ENCODE assay signal across 7 mouse cellular contexts in genomic region chr17:35919060-35919715, GRCm38 (mm10). TPM values are rescaled to one million over a fixed set of nuclear protein-coding genes. Genes with fewer than 3 reads are reported as not detected.
DNase-seq lines count a peak whose midpoint lies in the region; ATAC-seq lines count a peak whose summit lies in the region.

No protein-coding gene starts in this region.

- peak overlapping the region; percentile 97 for H3K4me2 ChIP-seq in embryonic facial prominence, embryonic 11.5 days (ENCODE audit: low read depth, low read length)
- H3K4me2 ChIP-seq in limb, embryonic 11.5 days (ENCODE audit: low read depth, severe bottlenecking): peak overlapping the region; percentile 69
- peak overlapping the region; percentile 65 for H3K4me2 ChIP-seq in midbrain, embryonic 14.5 days (ENCODE audit: low read length)

- peak overlapping the region; percentile 83 for H3K9ac ChIP-seq in embryonic facial prominence, embryonic 11.5 days (replicated peaks; ENCODE audit: low read length)
- H3K9ac ChIP-seq in limb, embryonic 11.5 days (ENCODE audit: low read length): peak overlapping the region; percentile 98
- H3K9ac ChIP-seq in midbrain, embryonic 14.5 days (replicated peaks; ENCODE audit: low read length): peak overlapping the region; percentile 99

- H3K36me3 ChIP-seq in embryonic facial prominence, embryonic 11.5 days (replicated peaks; ENCODE audit: control insufficient read depth, insufficient read depth, low read depth, low read length): peaks cover 5% of the 10 kb centered on the region; the same call in 1 of the 2 replicates
- H3K36me3 ChIP-seq in limb, embryonic 11.5 days (ENCODE audit: control insufficient read depth, insufficient read depth, low read length): peaks cover 3% of the 10 kb centered on the region; the same call in 1 of the 2 replicates
- peaks cover 11% of the 10 kb centered on the region for H3K36me3 ChIP-seq in midbrain, embryonic 14.5 days (ENCODE audit: control insufficient read depth, insufficient read depth, low read length)

- H3K4me1 ChIP-seq in embryonic facial prominence, embryonic 11.5 days (ENCODE audit: control insufficient read depth, insufficient read depth, low read length): no peaks in the 10 kb centered on the region; the same call in 1 of the 2 replicates
- peaks cover 8% of the 10 kb centered on the region; the same call in 1 of the 2 replicates for H3K4me1 ChIP-seq in limb, embryonic 11.5 days (ENCODE audit: control insufficient read depth, insufficient read depth, low read length)
- H3K4me1 ChIP-seq in midbrain, embryonic 14.5 days (ENCODE audit: control insufficient read depth, insufficient read depth, low read length): peaks cover 34% of the 10 kb centered on the region

- peak overlapping the region; percentile 95; the same call in 1 of the 2 replicates for H3K27ac ChIP-seq in embryonic facial prominence, embryonic 11.5 days (replicated peaks; ENCODE audit: low read depth, low read length)
- peak overlapping the region; percentile 80 for H3K27ac ChIP-seq in limb, embryonic 11.5 days (replicated peaks; ENCODE audit: low read depth, low read length)
- H3K27ac ChIP-seq in midbrain, embryonic 14.5 days (replicated peaks; ENCODE audit: low read depth, low read length): peak overlapping the region; percentile 92

- 16% methylated on average over 7 of the region's 7 CpGs for WGBS in embryonic facial prominence, embryonic 11.5 days
- 18% methylated on average over 7 of the region's 7 CpGs for WGBS in limb, embryonic 11.5 days
- WGBS in midbrain, embryonic 14.5 days: 5% methylated on average over 7 of the region's 7 CpGs

- H3K9me3 ChIP-seq in embryonic facial prominence, embryonic 11.5 days (replicated peaks; ENCODE audit: control insufficient read depth, low read length): no peaks in the 10 kb centered on the region
- H3K9me3 ChIP-seq in limb, embryonic 11.5 days (ENCODE audit: control insufficient read depth, low read length): no peaks in the 10 kb centered on the region
- no peaks in the 10 kb centered on the region for H3K9me3 ChIP-seq in midbrain, embryonic 14.5 days (ENCODE audit: control insufficient read depth, low read length)

- no peak; the same call in 1 of the 2 replicates for ATAC-seq in embryonic facial prominence, embryonic 11.5 days (replicated peaks; ENCODE audit: insufficient number of reproducible peaks, low FRiP score, low TSS enrichment, low read depth)
- ATAC-seq in limb, embryonic 11.5 days (ENCODE audit: insufficient number of reproducible peaks, low FRiP score, low TSS enrichment, low read depth): peak; percentile 37; the same call in 1 of the 2 replicates
- peak; percentile 51 for ATAC-seq in midbrain, embryonic 14.5 days (ENCODE audit: low FRiP score, low TSS enrichment)

- DNase-seq in adrenal gland, postnatal 14 days: peak; percentile 96
- peak; percentile 97 for DNase-seq in embryonic facial prominence, embryonic 11.5 days (ENCODE audit: low spot score)
- peak; percentile 99 for DNase-seq in heart, adult 11 months
- DNase-seq in kidney, adult 18-20 months: peak; percentile 95
- peak; percentile 91 for DNase-seq in limb, embryonic 11.5 days (ENCODE audit: low spot score)
- peak; percentile 98 for DNase-seq in midbrain, embryonic 14.5 days
- DNase-seq in spleen, adult 18-20 months: peak; percentile 90 to 92

- H3K27me3 ChIP-seq in embryonic facial prominence, embryonic 11.5 days (ENCODE audit: control insufficient read depth, insufficient read depth, low read length): no peaks in the 10 kb centered on the region
- H3K27me3 ChIP-seq in limb, embryonic 11.5 days (ENCODE audit: control insufficient read depth, insufficient read depth, low read length): no peaks in the 10 kb centered on the region
- H3K27me3 ChIP-seq in midbrain, embryonic 14.5 days (ENCODE audit: control insufficient read depth, insufficient read depth, low read length): no peaks in the 10 kb centered on the region

- peak overlapping the region; percentile 72 for H3K4me3 ChIP-seq in embryonic facial prominence, embryonic 11.5 days (ENCODE audit: low read depth, low read length)
- H3K4me3 ChIP-seq in limb, embryonic 11.5 days (ENCODE audit: low read depth, low read length): peak overlapping the region; percentile 78
- H3K4me3 ChIP-seq in midbrain, embryonic 14.5 days (replicated peaks; ENCODE audit: low read depth, low read length): peak overlapping the region; percentile 79

RNA-seq across cellular contexts. Expression of gene Ppp1r10, which starts 3.0 kb away (rescaled TPM):
- 91.4 and 97.7 TPM in 2 replicates for total RNA-seq in adrenal gland, postnatal 14 days (2021)
- polyA plus RNA-seq in embryonic facial prominence, embryonic 11.5 days (2014; fragmentation: Nextera tagmentation; extraction: Ambion mirVana): 38.1 and 38.2 TPM in 2 replicates
- polyA plus RNA-seq in limb, embryonic 11.5 days (2014; fragmentation: Nextera tagmentation; extraction: Ambion mirVana): 43.9 and 52.3 TPM in 2 replicates
- polyA plus RNA-seq in midbrain, embryonic 14.5 days (2014; fragmentation: Nextera tagmentation; extraction: Ambion mirVana): 36.3 and 45.2 TPM in 2 replicates

RNA-seq across cellular contexts. Expression of gene Mrps18b, which starts 3.0 kb away (rescaled TPM):
- total RNA-seq in adrenal gland, postnatal 14 days (2021): 108 and 114 TPM in 2 replicates
- polyA plus RNA-seq in embryonic facial prominence, embryonic 11.5 days (2014; fragmentation: Nextera tagmentation; extraction: Ambion mirVana): 69.5 and 72.0 TPM in 2 replicates
- polyA plus RNA-seq in limb, embryonic 11.5 days (2014; fragmentation: Nextera tagmentation; extraction: Ambion mirVana): 80.2 and 81.7 TPM in 2 replicates
- polyA plus RNA-seq in midbrain, embryonic 14.5 days (2014; fragmentation: Nextera tagmentation; extraction: Ambion mirVana): 54.9 and 55.3 TPM in 2 replicates

RNA-seq across cellular contexts. Expression of gene Atat1, which starts 9.3 kb away (rescaled TPM):
- total RNA-seq in adrenal gland, postnatal 14 days (2021): 29.0 and 31.5 TPM in 2 replicates
- 101 and 108 TPM in 2 replicates for polyA plus RNA-seq in embryonic facial prominence, embryonic 11.5 days (2014; fragmentation: Nextera tagmentation; extraction: Ambion mirVana)
- polyA plus RNA-seq in limb, embryonic 11.5 days (2014; fragmentation: Nextera tagmentation; extraction: Ambion mirVana): 128 and 138 TPM in 2 replicates
- polyA plus RNA-seq in midbrain, embryonic 14.5 days (2014; fragmentation: Nextera tagmentation; extraction: Ambion mirVana): 478 and 503 TPM in 2 replicates

RNA-seq across cellular contexts. Expression of gene 2310061I04Rik, which starts 22.0 kb away (rescaled TPM):
- 73.6 and 79.5 TPM in 2 replicates for total RNA-seq in adrenal gland, postnatal 14 days (2021)
- polyA plus RNA-seq in embryonic facial prominence, embryonic 11.5 days (2014; fragmentation: Nextera tagmentation; extraction: Ambion mirVana): 21.2 and 25.6 TPM in 2 replicates
- 21.3 and 23.2 TPM in 2 replicates for polyA plus RNA-seq in limb, embryonic 11.5 days (2014; fragmentation: Nextera tagmentation; extraction: Ambion mirVana)
- polyA plus RNA-seq in midbrain, embryonic 14.5 days (2014; fragmentation: Nextera tagmentation; extraction: Ambion mirVana): 50.7 and 70.0 TPM in 2 replicates

RNA-seq across cellular contexts. Expression of gene Dhx16, which starts 39.6 kb away (rescaled TPM):
- 40.2 and 41.1 TPM in 2 replicates for total RNA-seq in adrenal gland, postnatal 14 days (2021)
- polyA plus RNA-seq in embryonic facial prominence, embryonic 11.5 days (2014; fragmentation: Nextera tagmentation; extraction: Ambion mirVana): 38.6 and 47.2 TPM in 2 replicates
- polyA plus RNA-seq in limb, embryonic 11.5 days (2014; fragmentation: Nextera tagmentation; extraction: Ambion mirVana): 46.5 and 51.2 TPM in 2 replicates
- 27.4 and 30.7 TPM in 2 replicates for polyA plus RNA-seq in midbrain, embryonic 14.5 days (2014; fragmentation: Nextera tagmentation; extraction: Ambion mirVana)
